Mouse (Mus musculus) cerebellum, adult 2 months (tissue): ENCODE data around the gene Erg28. TPM values are rescaled to one million over a fixed set of nuclear protein-coding genes. Genes with fewer than 3 reads are reported as not detected.

ENCODE experiments used
- DNase-seq, 2 experiments: peaks; one replicate each; pipeline ENCODE4 v3.0.0; 2021
- H3K27ac ChIP-seq: fragments of 200-500 bp; 2 replicates; pipeline ENCODE4 v1.5.1; 2012; ENCODE audit warnings: low read length, control low read depth, inconsistent platforms; ENCODE audit not compliant: insufficient read depth
- H3K27me3 ChIP-seq: fragments of 200-500 bp; 2 replicates; pipeline ENCODE4 v1.6.1; 2012; ENCODE audit warnings: inconsistent platforms, mild to moderate bottlenecking, low read length, moderate library complexity; ENCODE audit not compliant: control insufficient read depth, insufficient read depth
- H3K4me1 ChIP-seq: fragments of 200-500 bp; 2 replicates; pipeline ENCODE4 v1.6.1; 2011; ENCODE audit warnings: low read length; ENCODE audit not compliant: control insufficient read depth, insufficient read depth
- H3K4me3 ChIP-seq: fragments of 200-500 bp; replicated peaks from 2 replicates; pipeline ENCODE3; 2011; ENCODE audit warnings: mild to moderate bottlenecking, low read depth, low read length, control low read depth; ENCODE audit not compliant: insufficient read depth
- CTCF ChIP-seq: fragments of 200-500 bp; IDR thresholded peaks from 2 replicates; pipeline ENCODE4 v1.5.1; 2011; ENCODE audit warnings: low read depth, mild to moderate bottlenecking, control low read depth, low read length, moderate library complexity, borderline replicate concordance; ENCODE audit not compliant: insufficient read depth
- POLR2A ChIP-seq: fragments of 200-500 bp; IDR thresholded peaks from 2 replicates; pipeline ENCODE4 v1.6.1; 2011; ENCODE audit warnings: low read length, control low read depth, borderline replicate concordance; ENCODE audit not compliant: insufficient read depth
- WGBS: fragments of 180-500 bp; shearing (Covaris S2); methylation state at CpG from one replicate; pipeline ENCODE4 v1.1.7; 2018; 5-methylcytosine and 5-hydroxymethylcytosine counted together
- polyA plus RNA-seq: library from polyadenylated mRNA; depleted of rRNA; stranded (reverse); fragments of >200 nt; gene quantifications from 2 replicates; pipeline ENCODE4 v1.2.3, GENCODE M21; 2012

The Erg28 gene
- polyA plus RNA-seq, 1 experiment: 100 TPM

DNA sequence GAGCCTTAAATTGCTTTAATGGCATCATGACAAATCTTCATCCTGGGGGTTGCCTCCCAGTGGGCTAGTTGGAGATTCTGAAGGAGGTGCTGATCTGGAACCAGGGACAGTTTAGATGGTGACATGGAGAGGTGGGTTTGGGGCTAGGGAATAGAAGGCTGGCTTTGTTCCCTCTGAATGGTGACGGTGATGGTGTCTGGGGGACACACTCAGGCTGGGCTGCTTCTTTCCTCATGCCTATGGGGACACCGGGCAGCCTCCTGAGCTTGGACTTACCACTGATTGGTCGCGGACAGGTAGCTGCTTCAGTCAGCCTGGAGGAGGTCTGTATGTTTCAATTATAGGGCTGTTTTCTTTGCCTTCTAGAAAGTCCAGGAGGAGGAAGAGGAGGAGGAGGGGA, 12.7 kb downstream of the Erg28 start:
- 93% methylated on average over 4 of the region's 4 CpGs for WGBS
- Histone ChIP-seq H3K27ac (no peak overlapping the region), H3K27me3 (no peaks in the 10 kb centered on the region), H3K4me1 (no peaks in the 10 kb centered on the region), H3K4me3 (no peak overlapping the region)
- no peak for TF ChIP-seq CTCF
- TF ChIP-seq POLR2A: no peak
- DNase-seq: no peak

DNA sequence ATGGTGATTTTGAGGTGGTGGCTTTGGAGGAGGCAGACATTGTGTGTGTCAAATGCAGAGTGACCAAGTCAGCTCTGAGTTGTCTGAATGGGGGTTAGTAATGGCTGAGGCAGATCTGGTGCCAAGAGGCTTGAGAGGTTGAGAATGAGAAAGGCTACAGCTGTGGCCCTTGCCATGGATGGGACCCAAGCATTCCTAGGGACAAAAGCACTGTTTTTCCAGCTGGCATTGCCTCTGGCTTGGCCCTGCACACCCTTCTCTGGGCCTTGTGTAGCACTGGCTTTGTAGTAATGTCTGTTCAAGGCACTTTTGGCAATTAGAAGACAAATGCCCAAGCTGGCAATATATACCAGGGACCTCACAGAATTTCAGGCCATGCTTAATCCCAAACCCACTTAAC, 13.4 kb downstream of the Erg28 start:
- no peak for TF ChIP-seq POLR2A
- no peak for TF ChIP-seq CTCF
- Histone ChIP-seq H3K27me3 (no peaks in the 10 kb centered on the region), H3K4me3 (no peak overlapping the region), H3K4me1 (no peaks in the 10 kb centered on the region), H3K27ac (no peak overlapping the region)
- no peak for DNase-seq

GRCm38 (mm10) chr12:85809726-85810125, 14.6 kb downstream of the Erg28 start:
- TF ChIP-seq CTCF (no peak), POLR2A (no peak)
- no peak overlapping the region for H3K27ac ChIP-seq
- no peak for DNase-seq
- WGBS: 56% methylated on average over 6 of the region's 6 CpGs
- H3K27me3 ChIP-seq: no peaks in the 10 kb centered on the region
- H3K4me1 ChIP-seq: no peaks in the 10 kb centered on the region
- H3K4me3 ChIP-seq: no peak overlapping the region

GRCm38 (mm10) chr12:85800031-85800430, 24.3 kb downstream of the Erg28 start:
- DNase-seq: no peak
- no peaks in the 10 kb centered on the region for H3K4me1 ChIP-seq
- WGBS: 24% methylated on average over 9 of the region's 9 CpGs
- no peaks in the 10 kb centered on the region for H3K27me3 ChIP-seq
- H3K4me3 ChIP-seq: no peak overlapping the region
- no peak overlapping the region for H3K27ac ChIP-seq
- TF ChIP-seq POLR2A: no peak
- no peak for TF ChIP-seq CTCF

DNA sequence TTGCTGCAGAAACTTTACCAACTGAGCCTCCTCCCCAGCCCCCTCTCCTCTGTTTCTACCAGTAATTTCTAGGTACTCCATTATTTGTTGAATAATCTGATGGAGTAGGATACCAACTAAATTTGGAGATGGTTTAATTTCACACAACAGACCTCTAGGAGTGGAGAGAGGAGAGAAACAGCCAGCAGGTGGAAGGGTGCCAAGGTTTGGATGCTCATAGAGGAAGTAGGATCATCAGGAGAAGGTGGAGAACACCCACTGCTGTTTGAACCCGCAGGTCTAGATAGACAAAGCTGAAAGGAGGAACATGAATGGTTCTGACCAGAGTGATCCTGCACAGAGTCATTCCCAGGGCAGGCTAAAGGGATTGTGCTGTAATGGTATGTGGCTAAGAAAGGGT, 28.8 kb downstream of the Erg28 start:
- Histone ChIP-seq H3K27me3 (no peaks in the 10 kb centered on the region), H3K4me3 (no peak overlapping the region), H3K4me1 (no peaks in the 10 kb centered on the region), H3K27ac (no peak overlapping the region)
- WGBS: 23% methylated on average over 1 of the region's 1 CpGs
- TF ChIP-seq CTCF (no peak), POLR2A (no peak)
- DNase-seq: no peak

DNA sequence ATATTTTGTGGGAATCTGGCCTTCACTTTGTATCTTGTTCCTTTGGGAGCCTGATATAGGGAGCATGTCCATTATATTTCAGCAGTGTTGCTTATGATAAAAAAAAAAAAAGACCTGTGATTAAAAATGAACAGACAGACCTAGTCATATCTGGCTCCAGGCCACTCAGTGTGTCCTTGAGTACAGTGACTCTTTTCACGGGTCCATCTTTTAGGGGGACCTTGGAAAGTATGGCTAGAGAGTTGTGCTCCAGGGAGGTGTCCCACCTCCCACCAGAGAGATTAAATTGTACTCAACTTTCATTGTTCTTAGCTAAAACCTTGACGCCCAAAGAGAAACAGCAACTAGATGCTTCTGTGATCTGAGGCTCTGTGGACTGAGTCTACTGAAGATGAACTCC, 30.3 kb downstream of the Erg28 start:
- H3K4me1 ChIP-seq: no peaks in the 10 kb centered on the region
- no peak overlapping the region for H3K4me3 ChIP-seq
- TF ChIP-seq CTCF: no peak
- TF ChIP-seq POLR2A: no peak
- WGBS: 54% methylated on average over 2 of the region's 2 CpGs
- H3K27ac ChIP-seq: no peak overlapping the region
- no peak for DNase-seq
- H3K27me3 ChIP-seq: no peaks in the 10 kb centered on the region

- no peak for DNase-seq
- Histone ChIP-seq H3K27me3 (no peaks in the 10 kb centered on the region), H3K4me3 (no peak overlapping the region), H3K27ac (no peak overlapping the region), H3K4me1 (no peaks in the 10 kb centered on the region)
- 17% methylated on average over 6 of the region's 6 CpGs for WGBS
- TF ChIP-seq CTCF (no peak), POLR2A (no peak)
Measured at GRCm38 (mm10) chr12:85792821-85793346, 31.5 kb downstream of the Erg28 start.

GRCm38 (mm10) chr12:85792158-85792557, 32.2 kb downstream of the Erg28 start:
- H3K4me1 ChIP-seq: no peaks in the 10 kb centered on the region
- TF ChIP-seq POLR2A (no peak), CTCF (no peak)
- 47% methylated on average over 4 of the region's 4 CpGs for WGBS

More at GRCm38 (mm10) chr12:85792158-85792557, 32.2 kb downstream of the Erg28 start:
- Histone ChIP-seq H3K27me3 (no peaks in the 10 kb centered on the region), H3K4me3 (no peak overlapping the region), H3K27ac (no peak overlapping the region)
- DNase-seq: no peak
